Mouse (Mus musculus) lung, postnatal 4 days (tissue): ENCODE data around the gene Abhd12.
"Not testable (repeated sequence)": the region's sequence is repeated elsewhere in the genome, so short reads cannot be mapped to it uniquely, and the experiment has no call there.

Experiments
- DNase-seq, 2 experiments: peaks; one replicate each; pipeline ENCODE4 v3.0.0; 2021

Abhd12 gene

GRCm38 (mm10) chr2:150908881-150909280 is 4.3 kb upstream of the Abhd12 start:
- DNase-seq, result not testable (repeated sequence)

GRCm38 (mm10) chr2:150904936-150905450 is 452 bp upstream of the Abhd12 start, which contains the start of gene Gins1:
Gene Gins1, plus strand, starts transcription at chr2:150905400.
- DNase-seq, result no peak

GRCm38 (mm10) chr2:150902347-150902746 is 2.2 kb downstream of the Abhd12 start:
- DNase-seq, result no peak

GRCm38 (mm10) chr2:150900341-150900740 is 4.2 kb downstream of the Abhd12 start:
- no peak for DNase-seq

GRCm38 (mm10) chr2:150895691-150896252 is 8.8 kb downstream of the Abhd12 start:
- DNase-seq, result no peak

- DNase-seq, result no peak
These were observed 9.8 kb downstream of the Abhd12 start for GRCm38 (mm10) chr2:150894617-150895267.

- no peak for DNase-seq
These were observed 17.2 kb downstream of the Abhd12 start for GRCm38 (mm10) chr2:150887370-150887769.

GRCm38 (mm10) chr2:150886315-150886714 is 18.2 kb downstream of the Abhd12 start:
- DNase-seq, result no peak

- DNase-seq, result no peak
These were observed 18.7 kb downstream of the Abhd12 start for GRCm38 (mm10) chr2:150885814-150886213.

GRCm38 (mm10) chr2:150884779-150885110 is 19.8 kb downstream of the Abhd12 start:
- no peak for DNase-seq

GRCm38 (mm10) chr2:150884075-150884778 is 20.3 kb downstream of the Abhd12 start:
- no peak for DNase-seq

- no peak for DNase-seq
These were observed 27.0 kb downstream of the Abhd12 start for GRCm38 (mm10) chr2:150877561-150877960.

GRCm38 (mm10) chr2:150875226-150875625 is 29.3 kb downstream of the Abhd12 start:
- no peak for DNase-seq

GRCm38 (mm10) chr2:150874508-150874907 is 30.0 kb downstream of the Abhd12 start:
- DNase-seq, result no peak

- no peak for DNase-seq
These were observed 35.1 kb downstream of the Abhd12 start for GRCm38 (mm10) chr2:150869446-150869845.

GRCm38 (mm10) chr2:150867021-150867420 is 37.5 kb downstream of the Abhd12 start:
- no peak for DNase-seq

- DNase-seq, result no peak
These were observed 43.4 kb downstream of the Abhd12 start for GRCm38 (mm10) chr2:150861128-150861527.

- DNase-seq, result no peak
These were observed 44.7 kb downstream of the Abhd12 start for GRCm38 (mm10) chr2:150859709-150860470.

GRCm38 (mm10) chr2:150858724-150859487 is 45.6 kb downstream of the Abhd12 start:
- DNase-seq, result no peak

- no peak for DNase-seq
These were observed 49.4 kb downstream of the Abhd12 start for GRCm38 (mm10) chr2:150855186-150855585.

- no peak for DNase-seq
These were observed 53.3 kb downstream of the Abhd12 start for GRCm38 (mm10) chr2:150851251-150851650.

- no peak for DNase-seq
These were observed 57.0 kb downstream of the Abhd12 start for GRCm38 (mm10) chr2:150847436-150847995.
